ENCODE assay signal across 20 mouse cellular contexts in genomic region chr8:9011785-9012510, GRCm38 (mm10).
"Had no signal": no experiment of that assay in that cellular context is flagged by ENCODE, and none has a peak within 500 bp of the region (broad histone marks: within the 10 kb centered on the region; RNA-seq: fewer than 3 reads in every experiment).

No protein-coding gene starts in this region.

- H3K9me3 ChIP-seq: kidney, embryonic 15.5 days; limb, embryonic 12.5 days; liver, embryonic 12.5 days; liver, embryonic 15.5 days; megakaryocyte, embryonic 14.5 days; midbrain, embryonic 12.5 days; stomach, embryonic 15.5 days had no signal

- H3K4me3 ChIP-seq: kidney, embryonic 15.5 days; left cerebral cortex, adult 2 months; limb, embryonic 12.5 days; liver, embryonic 12.5 days; liver, embryonic 15.5 days; megakaryocyte, embryonic 14.5 days; midbrain, embryonic 12.5 days; stomach, embryonic 15.5 days had no signal

- H3K4me1 ChIP-seq: limb, embryonic 12.5 days; liver, embryonic 12.5 days; liver, embryonic 15.5 days; megakaryocyte, embryonic 14.5 days; midbrain, embryonic 12.5 days; stomach, embryonic 15.5 days had no signal

- H3K4me2 ChIP-seq: kidney, embryonic 15.5 days; limb, embryonic 12.5 days; liver, embryonic 12.5 days; liver, embryonic 15.5 days; midbrain, embryonic 12.5 days; stomach, embryonic 15.5 days had no signal

- H3K27me3 ChIP-seq: kidney, embryonic 15.5 days; limb, embryonic 12.5 days; liver, embryonic 12.5 days; liver, embryonic 15.5 days; megakaryocyte, embryonic 14.5 days; midbrain, embryonic 12.5 days; stomach, embryonic 15.5 days had no signal

- DNase-seq: kidney, adult 11 months; kidney, adult 8-10 months; kidney, postnatal 10 days; kidney, postnatal 36 days; layer of hippocampus, postnatal 36 days; liver; lung, adult 18-20 months; lung, postnatal 14 days; right cerebral cortex, postnatal 25 days; spleen, adult 18-20 months; thymus, postnatal 25 days had no signal

- ATAC-seq: inflammation-experienced regulatory T-cells, adult 6 months; liver, embryonic 12.5 days had no signal

- H3K36me3 ChIP-seq: kidney, embryonic 15.5 days; limb, embryonic 12.5 days; liver, embryonic 12.5 days; liver, embryonic 15.5 days; midbrain, embryonic 12.5 days; stomach, embryonic 15.5 days had no signal

- H3K27ac ChIP-seq: kidney, embryonic 15.5 days; left cerebral cortex, adult 2 months; limb, embryonic 12.5 days; liver, embryonic 12.5 days; liver, embryonic 15.5 days; midbrain, embryonic 12.5 days; stomach, embryonic 15.5 days had no signal

- H3K9ac ChIP-seq: kidney, embryonic 15.5 days; limb, embryonic 12.5 days; liver, embryonic 12.5 days; liver, embryonic 15.5 days; midbrain, embryonic 12.5 days; stomach, embryonic 15.5 days had no signal
